Mouse (Mus musculus) adrenal gland, postnatal 4 days (tissue): ENCODE data around the gene Parp4. TPM values are rescaled to one million over a fixed set of nuclear protein-coding genes. Genes with fewer than 3 reads are reported as not detected.

Experiments used
- DNase-seq, 2 experiments: peaks; one replicate each; pipeline ENCODE4 v3.0.0; 2021 to 2022; ENCODE audit warnings: low spot score in 2 of 2, mixed read lengths in 2 of 2
- long read RNA-seq, 2 experiments: library from polyadenylated mRNA; stranded (forward); transcript quantifications; one replicate each; pipeline ENCODE4 v2.0.0; 2021
- total RNA-seq, 2 experiments: library from RNA; stranded (reverse); gene quantifications; 2 replicates each; pipeline ENCODE4 v1.2.3; 2021

The Parp4 gene
- total RNA-seq, result 10 to 100 TPM; 27.1 to 31.8 TPM
- long read RNA-seq, experiment 1, result 0 reads
- long read RNA-seq, experiment 2, partial matches to known transcripts, result 6 of 7 reads
- long read RNA-seq, experiment 2, other reads (novel, unspliced or antisense), result 1 of 7 reads

GRCm38 (mm10) chr14:56575416-56575815 lies at the start of gene Parp4, which contains the start of gene Cenpj:
Gene Parp4, plus strand, starts transcription at chr14:56575619.
Gene Cenpj, minus strand, starts transcription at chr14:56575425.
- peak; percentile 70 to 78 for DNase-seq

GRCm38 (mm10) chr14:56530788-56531187 lies 44.6 kb upstream of the Parp4 start:
- no peak for DNase-seq

- no peak for DNase-seq
Measured at GRCm38 (mm10) chr14:56544946-56545345, 30.5 kb upstream of the Parp4 start.

GRCm38 (mm10) chr14:56545491-56545890 lies 29.9 kb upstream of the Parp4 start:
- no peak for DNase-seq

GRCm38 (mm10) chr14:56550960-56551359 lies 24.5 kb upstream of the Parp4 start:
- no peak for DNase-seq

GRCm38 (mm10) chr14:56552924-56553323 lies 22.5 kb upstream of the Parp4 start:
- DNase-seq, result no peak

GRCm38 (mm10) chr14:56553331-56553730 lies 22.1 kb upstream of the Parp4 start:
- DNase-seq, result no peak

- no peak for DNase-seq
Measured at GRCm38 (mm10) chr14:56554716-56555115, 20.7 kb upstream of the Parp4 start.

- DNase-seq, result no peak
Measured at GRCm38 (mm10) chr14:56559134-56559533, 16.3 kb upstream of the Parp4 start.

GRCm38 (mm10) chr14:56567476-56567875 lies 7.9 kb upstream of the Parp4 start:
- no peak for DNase-seq

GRCm38 (mm10) chr14:56569041-56569440 lies 6.4 kb upstream of the Parp4 start:
- no peak for DNase-seq

- peak; percentile 85 to 91 for DNase-seq
Measured at GRCm38 (mm10) chr14:56571310-56572093, 3.9 kb upstream of the Parp4 start.

- no peak for DNase-seq
Measured at GRCm38 (mm10) chr14:56572546-56572945, 2.9 kb upstream of the Parp4 start.

- DNase-seq, result no peak
Measured at GRCm38 (mm10) chr14:56575969-56576901, 816 bp downstream of the Parp4 start.

GRCm38 (mm10) chr14:56579011-56579410 lies 3.6 kb downstream of the Parp4 start:
- DNase-seq, result no peak

- no peak for DNase-seq
Measured at GRCm38 (mm10) chr14:56581117-56581516, 5.7 kb downstream of the Parp4 start.

GRCm38 (mm10) chr14:56582294-56582693 lies 6.9 kb downstream of the Parp4 start:
- no peak for DNase-seq

- DNase-seq, result no peak
Measured at GRCm38 (mm10) chr14:56592191-56592590, 16.8 kb downstream of the Parp4 start.

- DNase-seq, result no peak
Measured at GRCm38 (mm10) chr14:56594811-56595210, 19.4 kb downstream of the Parp4 start.

- DNase-seq, result peak; percentile 13 to 60
Measured at GRCm38 (mm10) chr14:56598759-56599158, 23.3 kb downstream of the Parp4 start.

GRCm38 (mm10) chr14:56602069-56602468 lies 26.6 kb downstream of the Parp4 start:
- DNase-seq, result no peak

- no peak for DNase-seq
Measured at GRCm38 (mm10) chr14:56604438-56604837, 29.0 kb downstream of the Parp4 start.
